Mouse (Mus musculus) mesoderm, embryonic 11.5 days (tissue): ENCODE data around the gene Prss41.

Experiments used
- DNase-seq: peaks from one replicate; pipeline ENCODE4 v3.0.0-alpha.2; 2012; ENCODE audit warnings: low read depth, low spot score

The Prss41 gene

GRCm38 (mm10) chr17:23828271-23829001 is 15.5 kb downstream of the Prss41 start:
- DNase-seq: peak; percentile 65

GRCm38 (mm10) chr17:23825591-23825990 is 18.4 kb downstream of the Prss41 start:
- no peak for DNase-seq

- DNase-seq: no peak
Observed at GRCm38 (mm10) chr17:23823614-23824013, 20.4 kb downstream of the Prss41 start.

GRCm38 (mm10) chr17:23823018-23823417 is 21.0 kb downstream of the Prss41 start:
- no peak for DNase-seq

GRCm38 (mm10) chr17:23822094-23822493 is 21.9 kb downstream of the Prss41 start:
- no peak for DNase-seq

- DNase-seq: no peak
Observed at GRCm38 (mm10) chr17:23820731-23821130, 23.2 kb downstream of the Prss41 start.

GRCm38 (mm10) chr17:23819235-23819634 is 24.7 kb downstream of the Prss41 start:
- DNase-seq: no peak

- DNase-seq: no peak
Observed at GRCm38 (mm10) chr17:23818579-23818978, 25.4 kb downstream of the Prss41 start.

- no peak for DNase-seq
Observed at GRCm38 (mm10) chr17:23815641-23816040, 28.3 kb downstream of the Prss41 start.

GRCm38 (mm10) chr17:23807918-23808317 is 36.1 kb downstream of the Prss41 start:
- no peak for DNase-seq

GRCm38 (mm10) chr17:23806867-23807266 is 37.1 kb downstream of the Prss41 start:
- no peak for DNase-seq

- no peak for DNase-seq
Observed at GRCm38 (mm10) chr17:23804426-23805085, 39.4 kb downstream of the Prss41 start.

- DNase-seq: peak; percentile 93
Observed at GRCm38 (mm10) chr17:23803366-23804041, 40.5 kb downstream of the Prss41 start.

GRCm38 (mm10) chr17:23802746-23803365 is 41.1 kb downstream of the Prss41 start:
- peak; percentile 99 for DNase-seq

GRCm38 (mm10) chr17:23801627-23802026 is 42.3 kb downstream of the Prss41 start:
- no peak for DNase-seq

GRCm38 (mm10) chr17:23797316-23797715 is 46.7 kb downstream of the Prss41 start:
- no peak for DNase-seq

GRCm38 (mm10) chr17:23795323-23795722 is 48.6 kb downstream of the Prss41 start:
- DNase-seq: no peak

- DNase-seq: no peak
Observed at GRCm38 (mm10) chr17:23791079-23791357, 53.0 kb downstream of the Prss41 start.

- peak; percentile 76 for DNase-seq
Observed at GRCm38 (mm10) chr17:23790269-23791078, 53.5 kb downstream of the Prss41 start, which contains the start of gene Srrm2. Gene Srrm2, plus strand, starts transcription at chr17:23790532.

GRCm38 (mm10) chr17:23789749-23790268 is 54.2 kb downstream of the Prss41 start:
- DNase-seq: no peak

GRCm38 (mm10) chr17:23788973-23789372 is 55.0 kb downstream of the Prss41 start:
- DNase-seq: no peak
